Mouse (Mus musculus) MEL (cell line): ENCODE measurements around the gene Hyal4. TPM values are rescaled to one million over a fixed set of nuclear protein-coding genes. Genes with fewer than 3 reads are reported as not detected.

Experiments used
- DNase-seq: peaks from one replicate; pipeline ENCODE4 v3.0.0; 2011; ENCODE audit warnings: low read depth, low spot score
- H3K27ac ChIP-seq: 2 replicates; pipeline ENCODE4 v1.5.1; 2012; ENCODE audit warnings: low read depth, mild to moderate bottlenecking, control low read depth, low read length, moderate library complexity; ENCODE audit not compliant: control insufficient read depth
- H3K27me3 ChIP-seq, 2 experiments: fragments of 150-350 bp in 1 of 2; sonication (generic) in 1 of 2; 2 replicates each; pipeline ENCODE4 v1.6.1; 2012; ENCODE audit warnings: low read length in 2 of 2, mild to moderate bottlenecking in 2 of 2, improper control_type of control experiment in 1 of 2, moderate library complexity in 1 of 2; ENCODE audit not compliant: insufficient read depth in 2 of 2, control insufficient read depth in 1 of 2
- H3K36me3 ChIP-seq, 2 experiments: 2 replicates each; pipeline ENCODE4 v1.6.1; 2012 to 2014; ENCODE audit warnings: low read length in 2 of 2, improper control_type of control experiment in 1 of 2, inconsistent platforms in 1 of 2, mild to moderate bottlenecking in 1 of 2; ENCODE audit not compliant: insufficient read depth in 2 of 2, control insufficient read depth in 1 of 2
- H3K4me1 ChIP-seq, 2 experiments: fragments of 150-350 bp in 1 of 2; sonication (generic) in 1 of 2; 2 replicates each; pipeline ENCODE4 v1.6.1; 2012; ENCODE audit warnings: low read length in 2 of 2, improper control_type of control experiment in 1 of 2, mild to moderate bottlenecking in 1 of 2; ENCODE audit not compliant: insufficient read depth in 2 of 2, control insufficient read depth in 1 of 2
- H3K4me3 ChIP-seq, 2 experiments: fragments of 150-350 bp in 1 of 2; sonication (generic) in 1 of 2; 2 replicates each; pipeline ENCODE4 v1.5.1; 2012; ENCODE audit warnings: low read depth in 2 of 2, low read length in 2 of 2, mild to moderate bottlenecking in 2 of 2, moderate library complexity in 2 of 2, control low read depth in 1 of 2, improper control_type of control experiment in 1 of 2; ENCODE audit not compliant: control insufficient read depth in 1 of 2, insufficient read depth in 1 of 2
- H3K79me2 ChIP-seq: 2 replicates; pipeline ENCODE4 v1.6.1; 2012; ENCODE audit warnings: mild to moderate bottlenecking, low read length, moderate library complexity; ENCODE audit not compliant: control insufficient read depth, poor library complexity, insufficient read depth
- H3K9ac ChIP-seq: 2 replicates; pipeline ENCODE4 v1.6.1; 2012; ENCODE audit warnings: low read depth, mild to moderate bottlenecking, control low read depth, low read length, moderate library complexity; ENCODE audit not compliant: control insufficient read depth, poor library complexity, severe bottlenecking
- H3K9me3 ChIP-seq: fragments of 150-350 bp; sonication (generic); replicated peaks from 2 replicates; pipeline ENCODE4 v1.6.1; 2012; ENCODE audit warnings: mild to moderate bottlenecking, low read length, improper control_type of control experiment, moderate library complexity; ENCODE audit not compliant: insufficient read depth
- CHD1 ChIP-seq: IDR thresholded peaks from 2 replicates; pipeline ENCODE4 v1.6.1; 2012; ENCODE audit warnings: low read depth, mild to moderate bottlenecking, inconsistent platforms, low read length, improper control_type of control experiment
- E2F4 ChIP-seq: IDR thresholded peaks from 2 replicates; pipeline ENCODE4 v1.6.1; 2011; ENCODE audit warnings: low read depth, low read length, improper control_type of control experiment, borderline replicate concordance
- GABPA ChIP-seq: IDR thresholded peaks from 2 replicates; pipeline ENCODE4 v1.6.1; 2012; ENCODE audit warnings: low read depth, mild to moderate bottlenecking, inconsistent platforms, low read length, improper control_type of control experiment, moderate library complexity
- GATA1 ChIP-seq: IDR thresholded peaks from 2 replicates; pipeline ENCODE4 v1.6.1; 2011; ENCODE audit warnings: low read depth, low read length, improper control_type of control experiment
- KAT2A ChIP-seq: conservative IDR thresholded peaks from 2 replicates; pipeline ENCODE4 v1.6.1; 2012; ENCODE audit warnings: low read depth, low read length, improper control_type of control experiment, inconsistent platforms
- MAX ChIP-seq: IDR thresholded peaks from 2 replicates; pipeline ENCODE4 v1.6.1; 2011; ENCODE audit warnings: low read length, improper control_type of control experiment
- MXI1 ChIP-seq: IDR thresholded peaks from 2 replicates; pipeline ENCODE4 v1.6.1; 2011; ENCODE audit warnings: mild to moderate bottlenecking, low read depth, low read length, improper control_type of control experiment
- POLR2A ChIP-seq, 2 experiments: IDR thresholded peaks; 2 replicates each; pipeline ENCODE4 v1.6.1; 2011 to 2012; ENCODE audit warnings: low read length in 2 of 2, mild to moderate bottlenecking in 2 of 2, control low read depth in 1 of 2, improper control_type of control experiment in 1 of 2, low read depth in 1 of 2, moderate library complexity in 1 of 2; ENCODE audit not compliant: control insufficient read depth in 1 of 2, insufficient read depth in 1 of 2, poor library complexity in 1 of 2
- POLR2AphosphoS2 ChIP-seq: IDR thresholded peaks from 2 replicates; pipeline ENCODE4 v1.6.1; 2011; ENCODE audit warnings: low read length, improper control_type of control experiment
- POLR2AphosphoS5 ChIP-seq: IDR thresholded peaks from 2 replicates; pipeline ENCODE4 v1.6.1; 2012; ENCODE audit warnings: low read depth, borderline replicate concordance, mild to moderate bottlenecking, inconsistent platforms, low read length, moderate library complexity, mixed read lengths
- TAL1 ChIP-seq: IDR thresholded peaks from 2 replicates; pipeline ENCODE4 v1.6.1; 2012; ENCODE audit warnings: mild to moderate bottlenecking, inconsistent platforms, low read length, moderate library complexity, mixed read lengths
- TCF12 ChIP-seq: IDR thresholded peaks from 2 replicates; pipeline ENCODE4 v1.6.1; 2014; ENCODE audit warnings: low read depth, mild to moderate bottlenecking, inconsistent platforms, low read length, improper control_type of control experiment, moderate library complexity
- UBTF ChIP-seq: IDR thresholded peaks from 2 replicates; pipeline ENCODE4 v1.6.1; 2012; ENCODE audit warnings: low read depth, mild to moderate bottlenecking, inconsistent platforms, low read length, improper control_type of control experiment, moderate library complexity, borderline replicate concordance; ENCODE audit not compliant: insufficient read depth
- USF1 ChIP-seq: IDR thresholded peaks from 2 replicates; pipeline ENCODE4 v1.6.1; 2014; ENCODE audit warnings: low read depth, mild to moderate bottlenecking, inconsistent platforms, low read length, improper control_type of control experiment, moderate library complexity
- ZNF384 ChIP-seq: IDR thresholded peaks from 2 replicates; pipeline ENCODE4 v1.6.1; 2012; ENCODE audit warnings: low read depth, mild to moderate bottlenecking, inconsistent platforms, low read length, improper control_type of control experiment
- polyA plus RNA-seq, 2 experiments: library from polyadenylated mRNA; stranded (reverse) in 1 of 2; unstranded in 1 of 2; fragments of >175 nt in 1 of 2; fragments of >200 nt in 1 of 2; gene quantifications; 2 replicates each; pipeline versions ENCODE4 v1.2.1 to v1.2.4; 2012; ENCODE audit warnings: low replicate concordance in 2 of 2, low read depth in 1 of 2; ENCODE audit not compliant: insufficient read length in 2 of 2, insufficient read depth in 1 of 2, missing spikeins in 1 of 2
- total RNA-seq: library from RNA; depleted of rRNA; stranded (reverse); fragments of 300-350 nt; gene quantifications from 2 replicates; pipeline ENCODE4 v1.2.3, GENCODE M21; 2012; rRNA removed

The Hyal4 gene
- total and polyA plus RNA-seq, 3 experiments, result not detected

DNA sequence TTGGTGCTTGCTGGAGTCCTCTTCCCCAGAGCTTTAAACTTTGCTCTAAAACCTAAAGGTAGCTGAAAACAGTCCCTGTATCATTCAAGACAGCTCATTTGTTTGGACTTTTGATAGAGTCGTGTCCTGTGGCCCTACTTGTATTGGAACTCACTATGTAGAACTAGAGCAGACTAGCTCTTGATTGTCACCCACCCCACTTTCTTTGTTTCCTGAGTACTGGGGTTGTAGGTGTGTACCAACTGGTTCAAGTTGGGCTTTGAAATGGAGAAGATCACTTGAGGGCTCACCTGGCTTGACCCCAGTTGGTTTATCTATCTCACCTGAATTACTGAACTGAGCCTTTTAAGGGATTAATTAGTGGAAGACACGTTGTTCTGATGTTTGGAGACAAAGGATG, 31.1 kb downstream of the Hyal4 start:
- DNase-seq, result no peak
- Histone ChIP-seq H3K9ac (no peak overlapping the region), H3K4me1 (no peaks in the 10 kb centered on the region), H3K27me3 (no peaks in the 10 kb centered on the region), H3K9me3 (no peaks in the 10 kb centered on the region), H3K27ac (no peak overlapping the region), H3K79me2 (no peaks in the 10 kb centered on the region; the same call in 1 of the 2 replicates), H3K4me3 (no peak overlapping the region), H3K36me3 (no peaks in the 10 kb centered on the region)
- TF ChIP-seq GABPA (no peak), KAT2A (no peak), POLR2A (IDR thresholded peaks at IDR 0.05; ENCODE audit: control insufficient read depth in 1 of 2, insufficient read depth in 1 of 2, low read depth in 1 of 2, low read length in 2 of 2, poor library complexity in 1 of 2) (no peak), GATA1 (no peak), UBTF (no peak), POLR2AphosphoS2 (no peak), ZNF384 (no peak), CHD1 (no peak), POLR2AphosphoS5 (no peak), MXI1 (no peak), USF1 (no peak), TAL1 (no peak), E2F4 (no peak), TCF12 (no peak)

DNA sequence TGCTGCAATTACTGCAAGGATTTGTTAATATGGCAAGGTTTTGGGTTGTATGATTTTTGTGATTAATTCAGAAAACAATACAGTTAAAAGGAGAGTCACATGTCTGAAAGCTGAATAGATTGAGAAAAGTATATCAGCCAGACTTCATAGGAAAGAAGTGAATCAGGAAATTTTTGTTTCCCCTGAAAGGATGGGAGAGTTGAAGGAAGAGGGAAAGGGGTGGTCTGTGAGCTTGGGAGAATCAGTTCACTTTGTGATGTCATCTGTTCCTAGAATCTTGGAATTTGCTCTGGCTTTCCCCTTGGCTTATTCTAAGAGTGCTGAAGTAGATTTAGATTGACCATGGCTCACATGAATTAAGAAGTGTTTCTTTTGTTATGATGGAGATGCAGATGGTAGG, 42.8 kb downstream of the Hyal4 start, which contains the start of gene Spam1:
Gene Spam1, plus strand, starts transcription at position 301 of the 400 bp plus-strand sequence.
- Histone ChIP-seq H3K9me3 (no peaks in the 10 kb centered on the region), H3K36me3 (no peaks in the 10 kb centered on the region), H3K79me2 (no peaks in the 10 kb centered on the region), H3K4me3 (no peak within 1 kb of the TSS), H3K4me1 (no peaks in the 10 kb centered on the region), H3K27me3 (no peaks in the 10 kb centered on the region), H3K27ac (no peak within 1 kb of the TSS), H3K9ac (no peak within 1 kb of the TSS)
- DNase-seq, result no peak
- TF ChIP-seq MAX, result no peak

Other genes with a start within 250 kb of the Hyal4 start
- gene Iqub, start 233.3 kb upstream of the Hyal4 start, total RNA-seq, result not detected in 2 replicates
- gene Iqub, start 233.3 kb upstream of the Hyal4 start, polyA plus RNA-seq, result not detected
- gene Ndufa5, start 220.3 kb upstream of the Hyal4 start, total RNA-seq, result 187 and 225 TPM in 2 replicates
- 100 to 1,000 TPM in 1 of 2 experiments, not detected in 1; 235 TPM for gene Ndufa5, start 220.3 kb upstream of the Hyal4 start, polyA plus RNA-seq
- not detected in 2 replicates for gene Asb15, start 220.2 kb upstream of the Hyal4 start, total RNA-seq
- gene Asb15, start 220.2 kb upstream of the Hyal4 start, polyA plus RNA-seq, result not detected
- not detected in 2 replicates for gene Lmod2, start 150.6 kb upstream of the Hyal4 start, total RNA-seq
- gene Lmod2, start 150.6 kb upstream of the Hyal4 start, polyA plus RNA-seq, result not detected
- 3.6 and 4.3 TPM in 2 replicates for gene Wasl, start 83.3 kb upstream of the Hyal4 start, total RNA-seq
- 10 to 100 TPM in 1 of 2 experiments, 1 to 10 TPM in 1; 9.5 to 33.3 TPM for gene Wasl, start 83.3 kb upstream of the Hyal4 start, polyA plus RNA-seq
- not detected in 2 replicates for gene Hyal6, start 15.1 kb upstream of the Hyal4 start, total RNA-seq
- not detected for gene Hyal6, start 15.1 kb upstream of the Hyal4 start, polyA plus RNA-seq
- gene Spam1, start 42.9 kb downstream of the Hyal4 start, total RNA-seq, result not detected in 2 replicates
- not detected for gene Spam1, start 42.9 kb downstream of the Hyal4 start, polyA plus RNA-seq
- not detected in 2 replicates for gene Hyal5, start 109.7 kb downstream of the Hyal4 start, total RNA-seq
- gene Hyal5, start 109.7 kb downstream of the Hyal4 start, polyA plus RNA-seq, result not detected
- gene Tmem229a, start 208.0 kb downstream of the Hyal4 start, total RNA-seq, result not detected in 2 replicates
- gene Tmem229a, start 208.0 kb downstream of the Hyal4 start, polyA plus RNA-seq, result not detected